Mouse (Mus musculus) left cerebral cortex, adult 2 months (tissue): Measurements from ENCODE around the gene Arhgap6. TPM values are rescaled to one million over a fixed set of nuclear protein-coding genes. Genes with fewer than 3 reads are reported as not detected.

ENCODE experiments used
- DNase-seq, 2 experiments: peaks; one replicate each; pipeline ENCODE4 v3.0.0; 2021 to 2022; ENCODE audit warnings: low spot score in 2 of 2, mixed read lengths in 1 of 2; ENCODE audit errors: extremely low spot score in 1 of 2
- H3K27ac ChIP-seq: fragments of 200-600 bp; 2 replicates; pipeline ENCODE4 v1.8.1; 2022
- H3K4me3 ChIP-seq: fragments of 200-600 bp; 2 replicates; pipeline ENCODE4 v1.8.1; 2022
- CTCF ChIP-seq: fragments of 200-600 bp; IDR thresholded peaks from 2 replicates; pipeline ENCODE4 v1.8.1; 2022; ENCODE audit warnings: antibody characterized with exemption, mild to moderate bottlenecking, moderate library complexity
- intact Hi-C: fragments of 180-260 bp; cut with DNase I; formaldehyde crosslinking; loops from one replicate; pipeline ENCODE4 v1.15.1; 2025
- total RNA-seq, 2 experiments: library from RNA; stranded (reverse); gene quantifications; 2 replicates each; pipeline ENCODE4 v1.2.3; 2021

The Arhgap6 gene
- total RNA-seq, 2 experiments from 2014 or later: 8.8 to 12.7 TPM

GRCm38 (mm10) chrX:169338213-169338612 is 543.3 kb downstream of the Arhgap6 start:
- Histone ChIP-seq H3K4me3 (no peak overlapping the region), H3K27ac (no peak overlapping the region)
- DNase-seq: no peak
- no peak for TF ChIP-seq CTCF
- intact Hi-C loops: no loop called here

Other genes starting within 250 kb of the Arhgap6 start
- gene Frmpd4, start 217.9 kb upstream of the Arhgap6 start, total RNA-seq: 10 to 100 TPM; 42.3 to 47.8 TPM
- 10 to 100 TPM; 24.0 to 25.9 TPM for gene Msl3, start 121.2 kb upstream of the Arhgap6 start, total RNA-seq